Mouse (Mus musculus) forebrain, embryonic 13.5 days (tissue): ENCODE measurements at regions not wholly inside any gene's neighbourhood (a gene's known extent, or its start where the extent isn't known, plus 50 kb on each side); places are given as distances from the start of the nearest gene placed in this dataset.

Experiments
- ATAC-seq: fragments of 200-750 bp; cut with Nextera tagmentation; 2 replicates; pipeline ENCODE4 v1.8.0; 2017
- H3K27ac ChIP-seq: fragments of 300-500 bp; sonication (generic); 2 replicates; pipeline ENCODE4 v1.5.1; 2015; ENCODE audit warnings: inconsistent platforms, mild to moderate bottlenecking, moderate library complexity
- H3K27me3 ChIP-seq: fragments of 300-500 bp; sonication (generic); 2 replicates; pipeline ENCODE4 v1.6.1; 2015; ENCODE audit warnings: mild to moderate bottlenecking, inconsistent platforms
- H3K36me3 ChIP-seq: fragments of 300-500 bp; sonication (generic); 2 replicates; pipeline ENCODE4 v1.6.1; 2015; ENCODE audit warnings: mild to moderate bottlenecking, inconsistent platforms; ENCODE audit not compliant: poor library complexity, severe bottlenecking
- H3K4me1 ChIP-seq: fragments of 300-500 bp; sonication (generic); 2 replicates; pipeline ENCODE4 v1.6.1; 2015; ENCODE audit warnings: inconsistent platforms
- H3K4me2 ChIP-seq: fragments of 300-500 bp; sonication (generic); 2 replicates; pipeline ENCODE4 v1.6.1; 2015; ENCODE audit warnings: inconsistent platforms, mild to moderate bottlenecking, moderate library complexity
- H3K4me3 ChIP-seq: fragments of 300-500 bp; sonication (generic); 2 replicates; pipeline ENCODE4 v1.5.1; 2015; ENCODE audit warnings: mild to moderate bottlenecking, inconsistent platforms
- H3K9ac ChIP-seq: fragments of 300-500 bp; sonication (generic); 2 replicates; pipeline ENCODE4 v1.6.1; 2015; ENCODE audit warnings: mild to moderate bottlenecking, inconsistent platforms
- H3K9me3 ChIP-seq: fragments of 300-500 bp; sonication (generic); replicated peaks from 2 replicates; pipeline ENCODE4 v1.6.1; 2016; ENCODE audit warnings: inconsistent platforms
- WGBS: fragments of 180-500 bp; shearing (Covaris S2); methylation state at CpG from one replicate; pipeline ENCODE4 v1.1.7; 2015; 5-methylcytosine and 5-hydroxymethylcytosine counted together
- microRNA counts: library from miRNA; unstranded; fragments of <30 nt; microRNA quantifications from one replicate; lab custom pipeline; 2016
- microRNA-seq: library from miRNA; unstranded; fragments of <30 nt; microRNA quantifications from one replicate; pipeline ENCODE4, GENCODE M21; 2016

DNA sequence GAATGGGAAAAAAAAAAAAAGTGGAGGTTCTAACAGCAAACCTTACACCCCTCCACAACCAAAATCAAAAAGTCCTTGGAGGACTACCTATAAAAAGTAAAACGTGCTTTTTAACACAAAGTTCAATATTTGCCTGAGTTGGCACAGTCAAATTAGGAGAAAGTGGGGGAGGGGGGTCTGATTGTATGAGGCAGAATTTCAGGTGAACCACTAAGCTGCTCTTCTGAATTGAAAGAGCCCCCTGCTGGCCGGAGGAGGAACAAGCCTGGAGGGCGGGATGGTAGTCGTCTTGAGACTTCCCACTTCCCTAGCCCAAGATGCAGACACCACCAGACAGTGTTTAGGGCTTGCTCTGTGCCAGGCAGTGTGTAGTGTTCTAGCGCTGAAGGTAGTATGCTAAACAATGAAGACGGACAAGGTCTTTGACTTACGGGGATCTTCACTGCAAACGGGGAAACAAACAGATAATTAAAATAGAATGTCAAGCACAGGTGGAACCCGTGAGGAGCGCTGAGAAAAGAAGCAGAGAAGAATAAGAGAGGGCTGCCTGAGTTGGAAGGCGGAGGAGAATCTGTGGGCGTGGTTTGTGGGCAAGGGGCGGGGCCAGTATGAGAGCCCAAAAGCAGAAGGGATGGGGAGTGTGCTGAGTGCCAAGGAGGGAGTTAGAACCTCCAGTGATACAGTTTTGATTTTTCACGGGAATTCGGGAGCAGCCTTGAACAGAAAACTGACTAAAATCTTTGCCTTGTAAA lies 69.8 kb upstream of the Nfe2l3 start:
- Histone ChIP-seq H3K9me3 (no peaks in the 10 kb centered on the region), H3K27me3 (no peaks in the 10 kb centered on the region), H3K9ac (peak overlapping the region; percentile 31; the same call in 1 of the 2 replicates), H3K4me1 (peaks cover 18% of the 10 kb centered on the region), H3K4me2 (peak overlapping the region; percentile 52), H3K36me3 (no peaks in the 10 kb centered on the region), H3K27ac (no peak overlapping the region), H3K4me3 (peak overlapping the region; percentile 18; the same call in 1 of the 2 replicates)
- WGBS = 4% methylated on average over 15 of the region's 15 CpGs
- ATAC-seq = peak; percentile 83

DNA sequence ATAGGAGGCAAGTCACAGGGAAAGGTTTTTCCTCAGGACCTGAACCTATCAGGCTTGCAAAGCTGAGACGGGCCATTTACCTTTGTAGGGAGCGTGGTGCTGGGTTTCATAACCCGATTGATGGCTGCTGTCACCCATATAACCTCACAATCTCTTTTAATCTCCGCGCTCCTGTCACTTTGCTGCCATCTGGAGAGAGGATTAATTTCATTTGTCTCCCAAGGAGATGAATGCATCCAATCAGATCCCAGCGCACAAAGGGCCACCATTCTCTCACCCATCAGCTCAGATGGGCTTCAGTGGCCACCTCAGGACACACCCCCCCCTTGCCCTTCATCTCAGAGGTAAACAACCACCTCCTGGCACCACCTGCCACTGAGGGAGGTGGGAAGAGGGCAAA lies 67.7 kb upstream of the Nfe2l3 start:
- no peak for ATAC-seq
- Histone ChIP-seq H3K4me2 (no peak overlapping the region), H3K9ac (no peak overlapping the region), H3K4me1 (peaks cover 22% of the 10 kb centered on the region), H3K36me3 (no peaks in the 10 kb centered on the region), H3K27me3 (no peaks in the 10 kb centered on the region), H3K4me3 (no peak overlapping the region), H3K9me3 (no peaks in the 10 kb centered on the region), H3K27ac (no peak overlapping the region)
- 60% methylated on average over 6 of the region's 6 CpGs for WGBS

DNA sequence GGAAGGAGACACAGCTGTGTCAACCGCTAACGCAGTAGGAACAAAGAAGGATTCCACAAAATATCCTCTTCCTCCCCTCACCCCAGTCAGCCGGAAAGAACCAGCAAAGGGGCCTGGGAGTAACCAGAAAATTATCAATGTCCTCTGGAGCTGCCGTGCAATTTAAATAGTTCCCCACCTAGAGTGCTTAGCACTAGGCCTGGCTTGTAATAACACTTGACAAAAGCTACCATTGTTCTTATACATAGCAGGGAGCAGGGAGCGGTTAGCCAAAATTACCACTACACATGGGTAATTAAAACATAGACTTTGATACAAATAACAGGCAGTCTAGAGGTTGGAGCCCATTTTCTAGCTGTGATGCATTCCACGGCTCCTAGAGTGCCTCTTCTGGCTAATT lies 62.7 kb upstream of the Nfe2l3 start:
- no peak overlapping the region for H3K4me2 ChIP-seq
- no peaks in the 10 kb centered on the region for H3K9me3 ChIP-seq
- 0 out of 2 replicates have a peak overlapping the region, but pooled peaks have one; percentile 2 for H3K27ac ChIP-seq
- H3K4me1 ChIP-seq = peaks cover 26% of the 10 kb centered on the region
- no peak for ATAC-seq
- H3K36me3 ChIP-seq = no peaks in the 10 kb centered on the region
- no peaks in the 10 kb centered on the region for H3K27me3 ChIP-seq
- WGBS = 22% methylated on average over 6 of the region's 6 CpGs
- H3K9ac ChIP-seq = no peak overlapping the region
- H3K4me3 ChIP-seq = no peak overlapping the region

DNA sequence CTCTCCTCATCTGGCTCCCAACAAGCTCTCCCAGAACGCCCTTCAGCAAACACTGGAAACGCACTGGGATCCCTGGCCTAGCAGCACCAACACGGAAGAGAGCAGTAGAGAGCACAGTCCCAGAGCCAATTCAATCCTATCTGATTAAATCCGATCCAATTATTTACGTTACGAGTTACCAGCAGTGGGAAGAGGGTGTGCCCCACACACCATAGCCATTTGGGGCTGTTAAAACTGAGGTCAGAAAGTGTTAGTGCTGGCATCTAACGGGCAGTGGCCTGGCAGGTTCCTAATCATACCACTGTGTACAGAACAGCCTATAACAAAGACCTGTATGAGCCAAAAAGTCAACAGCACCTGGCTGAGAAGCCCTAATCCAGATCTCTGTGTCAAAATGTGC lies 60.1 kb upstream of the Nfe2l3 start:
- Histone ChIP-seq H3K4me2 (no peak overlapping the region), H3K36me3 (no peaks in the 10 kb centered on the region), H3K4me1 (peaks cover 24% of the 10 kb centered on the region), H3K27ac (no peak overlapping the region), H3K27me3 (no peaks in the 10 kb centered on the region), H3K4me3 (no peak overlapping the region), H3K9me3 (no peaks in the 10 kb centered on the region), H3K9ac (no peak overlapping the region)
- 0 out of 2 replicates have a peak, but pooled peaks have one; percentile 27 for ATAC-seq
- whole genome bisulfite sequencing = 70% methylated on average over 7 of the region's 7 CpGs

DNA sequence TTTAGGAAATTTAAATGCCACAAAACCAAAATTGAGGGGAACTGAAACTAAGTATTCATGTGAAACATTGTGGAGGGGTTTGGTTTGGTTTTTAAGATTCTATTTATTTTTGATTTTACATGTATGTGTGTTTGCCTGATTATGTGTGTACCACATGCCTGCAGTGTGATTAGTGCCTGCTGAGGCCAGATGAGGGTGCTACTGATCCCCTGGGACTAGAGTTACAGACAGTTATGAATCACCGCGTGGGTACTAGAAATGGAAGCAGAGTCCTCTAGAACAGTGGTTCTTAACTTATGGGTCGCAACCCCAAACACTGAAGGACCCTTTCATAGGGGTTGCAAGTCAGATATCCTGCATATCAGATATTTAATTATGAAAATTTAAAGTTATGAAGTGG lies 54.0 kb upstream of the Nfe2l3 start:
- no peak overlapping the region for H3K27ac ChIP-seq
- peaks cover 7% of the 10 kb centered on the region; the same call in 1 of the 2 replicates for H3K4me1 ChIP-seq

DNA sequence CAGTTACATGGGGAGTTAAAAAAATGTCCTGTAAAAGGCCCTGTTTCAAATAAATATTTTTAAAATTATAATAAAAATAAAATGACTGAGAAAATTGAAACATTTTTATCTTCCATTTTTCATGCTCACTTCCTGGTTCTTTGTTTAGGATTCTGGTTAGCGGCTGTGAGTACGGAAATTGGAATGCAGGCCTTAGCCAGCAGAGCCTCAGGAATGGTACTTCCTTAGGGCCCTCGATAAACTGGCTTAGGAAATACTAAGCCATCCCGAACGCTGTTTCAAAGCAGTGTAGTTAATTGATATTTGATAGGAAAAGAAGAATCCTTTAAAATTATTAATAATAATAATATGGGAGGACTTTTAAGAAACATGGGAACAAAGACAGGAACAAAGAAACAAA lies 53.4 kb upstream of the Nfe2l3 start:
- no peaks in the 10 kb centered on the region for H3K36me3 ChIP-seq
- H3K9ac ChIP-seq = peak overlapping the region; percentile 80
- H3K4me3 ChIP-seq = peak overlapping the region; percentile 35
- peaks cover 11% of the 10 kb centered on the region; the same call in 1 of the 2 replicates for H3K4me1 ChIP-seq
- no peaks in the 10 kb centered on the region for H3K27me3 ChIP-seq
- no peaks in the 10 kb centered on the region for H3K9me3 ChIP-seq
- H3K4me2 ChIP-seq = peak overlapping the region; percentile 57
- WGBS = 11% methylated on average over 5 of the region's 5 CpGs
- H3K27ac ChIP-seq = peak overlapping the region; percentile 96
- ATAC-seq = no peak

More for the DNA sequence above, 54.0 kb upstream of the Nfe2l3 start:
- Histone ChIP-seq H3K9me3 (no peaks in the 10 kb centered on the region), H3K27me3 (no peaks in the 10 kb centered on the region), H3K36me3 (no peaks in the 10 kb centered on the region), H3K4me2 (no peak overlapping the region), H3K9ac (no peak overlapping the region), H3K4me3 (no peak overlapping the region)
- 85% methylated on average over 3 of the region's 3 CpGs for WGBS
- no peak for ATAC-seq

DNA sequence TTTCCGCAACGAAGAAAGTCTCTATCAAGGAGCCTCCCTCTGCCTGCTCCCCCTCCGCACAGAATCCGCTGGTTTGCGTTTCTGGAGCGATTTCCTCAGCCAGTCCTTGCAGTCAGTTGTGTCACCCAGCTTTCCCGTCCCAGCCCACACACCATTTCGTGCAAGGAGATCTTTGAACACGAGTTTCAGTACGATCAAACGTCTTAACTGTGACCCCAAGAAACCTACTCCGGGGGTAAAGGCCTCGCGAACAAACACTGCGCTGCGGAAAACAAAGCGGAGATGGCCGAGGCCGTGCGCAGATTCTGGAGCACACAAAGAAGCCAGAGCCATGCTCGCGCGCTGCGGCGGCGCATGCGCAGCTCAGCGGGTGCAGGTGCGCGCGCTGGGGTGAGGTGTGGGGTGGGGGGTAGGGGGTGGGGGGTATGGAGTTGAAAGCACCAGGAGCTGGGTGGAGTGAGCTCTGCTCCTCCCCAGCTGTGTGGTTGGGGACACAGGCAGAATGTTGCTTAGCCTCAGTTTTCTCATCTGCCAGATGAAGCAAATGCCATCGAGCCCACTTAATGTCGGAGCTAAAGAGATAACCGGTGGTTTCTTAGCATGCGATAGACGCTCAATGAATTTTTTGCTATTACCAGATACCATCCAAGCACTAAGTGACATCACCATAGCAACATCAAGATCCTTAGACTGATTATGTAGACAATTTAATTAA lies 52.8 kb upstream of the Nfe2l3 start:
- Histone ChIP-seq H3K9me3 (no peaks in the 10 kb centered on the region), H3K27ac (peak overlapping the region; percentile 96), H3K4me2 (peak overlapping the region; percentile 57), H3K9ac (peak overlapping the region; percentile 80), H3K4me1 (peaks cover 11% of the 10 kb centered on the region; the same call in 1 of the 2 replicates), H3K27me3 (no peaks in the 10 kb centered on the region), H3K36me3 (no peaks in the 10 kb centered on the region), H3K4me3 (peak overlapping the region; percentile 35)
- WGBS = 5% methylated on average over 36 of the region's 36 CpGs
- peak; percentile 73 for ATAC-seq

DNA sequence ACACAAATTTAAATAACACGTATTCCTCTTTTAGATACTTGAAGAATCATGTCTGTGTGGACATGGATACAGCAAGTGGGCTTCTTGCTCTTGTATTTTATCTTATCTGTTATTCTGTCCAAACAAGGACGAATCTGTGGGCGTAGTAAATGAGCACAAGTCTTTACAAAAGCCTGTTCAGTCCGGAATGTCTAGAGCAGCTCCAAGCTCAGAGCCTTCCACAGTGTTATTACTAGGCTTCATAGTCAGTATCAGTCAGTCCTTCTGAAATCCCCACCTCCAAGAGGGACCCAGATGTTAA lies 52.2 kb upstream of the Nfe2l3 start:
- H3K4me2 ChIP-seq = peak overlapping the region; percentile 57
- H3K4me3 ChIP-seq = no peak overlapping the region
- H3K27ac ChIP-seq = peak overlapping the region; percentile 96
- H3K9me3 ChIP-seq = no peaks in the 10 kb centered on the region
- WGBS = 77% methylated on average over 4 of the region's 4 CpGs
- H3K27me3 ChIP-seq = no peaks in the 10 kb centered on the region
- peak; percentile 9; the same call in 1 of the 2 replicates for ATAC-seq
- H3K36me3 ChIP-seq = no peaks in the 10 kb centered on the region
- peak overlapping the region; percentile 80; the same call in 1 of the 2 replicates for H3K9ac ChIP-seq
- H3K4me1 ChIP-seq = peaks cover 11% of the 10 kb centered on the region; the same call in 1 of the 2 replicates

DNA sequence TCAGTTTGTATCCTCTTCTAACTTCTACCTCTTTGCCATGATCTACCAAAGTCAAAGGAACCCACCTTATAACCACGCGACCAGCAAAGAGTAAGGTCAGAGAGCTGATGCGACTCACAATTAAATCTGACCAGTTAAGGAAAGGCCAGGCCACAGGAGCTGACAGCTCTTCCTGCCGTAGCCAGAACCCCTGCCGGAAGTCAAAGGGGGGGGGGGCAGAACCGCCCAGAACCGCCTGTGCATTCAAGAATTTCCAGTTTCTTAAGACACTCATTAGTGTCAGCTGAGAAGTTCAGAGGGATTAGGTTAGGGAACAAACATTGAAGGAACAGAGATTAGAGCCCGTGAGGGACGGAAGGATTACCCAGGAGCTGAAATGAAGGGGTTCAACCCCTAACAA lies 51.0 kb upstream of the Nfe2l3 start:
- H3K4me2 ChIP-seq = no peak overlapping the region
- no peak for ATAC-seq
- H3K36me3 ChIP-seq = no peaks in the 10 kb centered on the region
- H3K27me3 ChIP-seq = no peaks in the 10 kb centered on the region
- peaks cover 11% of the 10 kb centered on the region; the same call in 1 of the 2 replicates for H3K4me1 ChIP-seq
- no peak overlapping the region for H3K4me3 ChIP-seq
- no peak overlapping the region for H3K9ac ChIP-seq
- no peak overlapping the region for H3K27ac ChIP-seq
- no peaks in the 10 kb centered on the region for H3K9me3 ChIP-seq
- 26% methylated on average over 9 of the region's 9 CpGs for WGBS

MicroRNAs in the stretch of these regions (microRNA counts, 519-probe panel; counts per million panel counts)
- microRNA mmu-miR-148a (lab: Ali Mortazavi, UCI) = 4,910 counts per million, percentile 89 among the panel's probes with 10 or more counts

Small RNA genes in the stretch of these regions (microRNA-seq; reads per million reads assigned to microRNA genes)
- 172 reads per million, percentile 57 among the genes with 10 or more reads in this experiment for gene Mir148a
